Mouse (Mus musculus): Measurements from ENCODE around the gene Slc51a. TPM values are rescaled to one million over a fixed set of nuclear protein-coding genes. Genes with fewer than 3 reads are reported as not detected.
A peak's percentile ranks its signal among the peaks of the same experiment; 100 is the strongest.
"Not testable (repeated sequence)": the region's sequence is repeated elsewhere in the genome, so short reads cannot be mapped to it uniquely, and the experiment has no call there.

Slc51a gene
- polyA plus RNA-seq, 1 experiment from 2014 or later: 0.18 TPM

DNA sequence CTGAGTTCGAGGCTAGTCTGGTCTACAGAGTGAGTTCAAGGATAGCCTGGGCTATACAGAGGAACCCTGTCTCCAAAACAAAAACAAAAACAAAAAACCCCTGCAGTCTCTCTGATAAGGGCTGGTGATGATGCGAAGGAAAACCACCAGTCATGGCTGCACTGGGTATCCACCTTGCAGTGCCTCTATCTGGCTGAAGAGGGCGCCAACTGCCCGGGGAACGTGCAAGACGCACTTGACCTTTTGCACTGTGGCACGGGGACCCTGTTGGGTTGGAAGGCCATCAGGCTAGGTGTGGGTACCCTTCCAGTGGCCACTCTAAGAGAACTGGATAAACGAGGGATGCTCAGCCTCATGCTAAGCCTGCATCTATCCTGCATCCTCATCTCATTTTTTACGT, 19.7 kb upstream of the Slc51a start:
- H3K4me2 ChIP-seq (replicated peaks): no peak overlapping the region
- no peaks in the 10 kb centered on the region for H3K9me3 ChIP-seq
- ATAC-seq (ENCODE audit: low FRiP score, low read depth): no peak; the same call in 1 of the 2 replicates
- no peak overlapping the region for H3K27ac ChIP-seq (replicated peaks)
- H3K36me3 ChIP-seq: no peaks in the 10 kb centered on the region
- no peak overlapping the region for H3K9ac ChIP-seq (replicated peaks)
- peaks cover 22% of the 10 kb centered on the region for H3K27me3 ChIP-seq
- no peak overlapping the region for H3K4me3 ChIP-seq
- 20% methylated on average over 9 of the region's 9 CpGs for WGBS
- 0 out of 2 replicates have a peak, but pooled peaks cover 2% of the 10 kb centered on the region for H3K4me1 ChIP-seq

DNA sequence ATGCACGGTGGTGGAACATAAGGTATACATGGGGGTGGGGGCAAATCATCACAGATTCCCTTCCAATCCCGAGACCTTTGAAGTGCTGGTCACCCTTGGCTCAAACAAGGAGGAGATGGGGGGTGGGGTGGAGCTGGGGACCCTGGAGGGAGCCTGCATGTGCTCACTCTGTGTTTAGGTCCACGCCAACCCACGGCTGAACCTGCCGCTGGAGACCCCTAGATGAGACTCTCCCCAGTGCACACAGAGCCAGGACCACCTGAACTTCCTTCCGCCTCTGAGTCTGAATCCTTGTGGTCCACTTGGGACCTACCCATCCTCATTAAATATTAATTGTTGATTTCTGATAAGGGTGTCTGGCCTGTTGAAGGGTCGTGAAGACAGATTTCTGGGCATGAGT, 19.2 kb upstream of the Slc51a start:
- WGBS: 78% methylated on average over 7 of the region's 7 CpGs
- H3K9me3 ChIP-seq: no peaks in the 10 kb centered on the region
- no peak overlapping the region for H3K4me3 ChIP-seq
- peaks cover 22% of the 10 kb centered on the region for H3K27me3 ChIP-seq
- H3K4me2 ChIP-seq (replicated peaks): no peak overlapping the region
- 0 out of 2 replicates have a peak, but pooled peaks cover 2% of the 10 kb centered on the region for H3K4me1 ChIP-seq
- no peaks in the 10 kb centered on the region for H3K36me3 ChIP-seq
- no peak for ATAC-seq (ENCODE audit: low FRiP score, low read depth)
- H3K27ac ChIP-seq (replicated peaks): no peak overlapping the region
- H3K9ac ChIP-seq (replicated peaks): no peak overlapping the region

DNA sequence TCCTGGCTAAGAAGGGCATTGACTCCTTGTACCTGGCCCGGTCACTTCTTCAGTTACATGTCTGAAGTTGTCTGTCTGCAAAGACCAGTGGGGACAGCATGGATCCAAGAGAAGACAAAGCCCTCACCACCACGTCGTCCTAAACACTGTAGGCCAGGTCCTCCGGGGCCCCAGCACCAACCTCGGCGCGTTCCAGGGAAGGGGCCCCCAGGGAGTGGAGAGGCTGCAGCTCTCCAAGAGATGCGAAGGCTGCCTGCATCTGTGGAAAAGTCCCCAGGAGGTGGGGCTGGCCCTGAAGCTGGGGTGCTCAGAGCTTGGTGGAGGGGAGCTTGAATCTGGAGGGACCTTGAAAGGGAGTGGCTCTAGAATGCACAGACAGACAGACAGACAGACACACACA, 18.6 kb upstream of the Slc51a start:
- 77% methylated on average over 8 of the region's 8 CpGs for WGBS
- ATAC-seq (ENCODE audit: low FRiP score, low read depth): no peak
- Histone ChIP-seq H3K4me2 (replicated peaks) (no peak overlapping the region), H3K36me3 (no peaks in the 10 kb centered on the region), H3K27ac (replicated peaks) (no peak overlapping the region), H3K9me3 (no peaks in the 10 kb centered on the region), H3K4me1 (0 out of 2 replicates have a peak, but pooled peaks cover 2% of the 10 kb centered on the region), H3K4me3 (no peak overlapping the region), H3K9ac (replicated peaks) (no peak overlapping the region), H3K27me3 (peaks cover 20% of the 10 kb centered on the region)

DNA sequence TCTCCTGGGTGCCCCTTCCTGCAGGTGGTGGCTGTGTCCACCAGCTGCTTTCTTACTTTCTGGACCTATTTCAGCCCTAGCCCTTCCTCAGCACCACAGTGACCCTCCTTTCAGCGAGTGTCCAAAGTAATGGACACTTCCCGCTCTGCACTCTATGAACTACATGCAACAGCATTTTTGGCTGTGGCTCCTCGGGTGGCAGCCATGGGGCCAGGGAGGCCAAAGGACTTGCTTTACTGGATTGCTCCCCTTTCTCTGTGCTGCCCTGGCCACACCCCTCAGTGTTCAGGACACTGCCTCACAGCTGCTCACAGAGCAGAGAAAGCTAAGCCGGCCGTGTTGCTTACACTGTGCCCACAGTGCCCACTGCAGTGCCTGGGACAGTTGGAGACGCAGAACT, 16.0 kb upstream of the Slc51a start:
- Histone ChIP-seq H3K9ac (replicated peaks) (0 out of 2 replicates have a peak overlapping the region, but pooled peaks have one; percentile 6), H3K36me3 (no peaks in the 10 kb centered on the region), H3K27me3 (peaks cover 21% of the 10 kb centered on the region), H3K4me3 (no peak overlapping the region), H3K4me2 (replicated peaks) (no peak overlapping the region), H3K4me1 (peaks cover 8% of the 10 kb centered on the region; the same call in 1 of the 2 replicates), H3K9me3 (no peaks in the 10 kb centered on the region), H3K27ac (replicated peaks) (no peak overlapping the region)
- WGBS: 72% methylated on average over 6 of the region's 6 CpGs
- no peak for ATAC-seq (ENCODE audit: low FRiP score, low read depth)

DNA sequence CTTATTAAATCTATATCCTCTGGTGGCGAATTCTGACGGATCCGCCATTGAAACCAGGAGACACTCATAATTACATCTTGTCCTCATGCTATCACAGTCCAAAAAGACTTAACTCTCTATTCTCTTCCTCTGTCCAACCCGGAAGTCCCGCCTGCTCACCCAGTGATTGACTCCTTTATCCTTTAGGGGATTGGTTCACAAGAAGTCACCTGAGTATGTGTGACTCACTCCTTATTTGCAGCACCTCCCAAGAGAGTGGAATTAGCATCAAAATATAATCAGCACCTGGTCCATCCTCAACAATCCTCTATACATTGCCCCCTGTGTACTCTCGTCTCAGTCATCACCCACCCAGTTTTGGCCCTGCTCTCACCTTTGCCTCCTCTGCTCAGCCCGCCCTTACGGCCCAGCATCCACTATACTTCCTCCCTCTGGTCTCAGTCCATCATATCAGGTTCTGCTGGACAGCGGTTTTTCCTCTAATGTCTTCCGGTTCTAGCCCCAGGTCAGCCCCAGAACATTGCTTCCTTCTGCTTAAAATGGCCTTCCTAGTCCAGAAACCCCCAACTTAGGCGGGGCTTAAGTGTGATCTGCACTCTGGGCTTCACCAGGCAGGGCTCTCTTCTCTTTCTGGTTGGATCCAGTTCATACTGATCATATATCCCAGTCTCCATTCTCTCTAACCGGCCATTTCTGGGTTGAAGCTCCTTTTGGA, 15.1 kb upstream of the Slc51a start:
- Histone ChIP-seq H3K9ac (replicated peaks) (no peak overlapping the region), H3K9me3 (no peaks in the 10 kb centered on the region), H3K4me2 (replicated peaks) (no peak overlapping the region), H3K4me1 (peaks cover 8% of the 10 kb centered on the region; the same call in 1 of the 2 replicates), H3K4me3 (no peak overlapping the region), H3K27ac (replicated peaks) (no peak overlapping the region), H3K36me3 (no peaks in the 10 kb centered on the region), H3K27me3 (peaks cover 21% of the 10 kb centered on the region)
- ATAC-seq (ENCODE audit: low FRiP score, low read depth): no peak
- WGBS: 89% methylated on average over 12 of the region's 12 CpGs

DNA sequence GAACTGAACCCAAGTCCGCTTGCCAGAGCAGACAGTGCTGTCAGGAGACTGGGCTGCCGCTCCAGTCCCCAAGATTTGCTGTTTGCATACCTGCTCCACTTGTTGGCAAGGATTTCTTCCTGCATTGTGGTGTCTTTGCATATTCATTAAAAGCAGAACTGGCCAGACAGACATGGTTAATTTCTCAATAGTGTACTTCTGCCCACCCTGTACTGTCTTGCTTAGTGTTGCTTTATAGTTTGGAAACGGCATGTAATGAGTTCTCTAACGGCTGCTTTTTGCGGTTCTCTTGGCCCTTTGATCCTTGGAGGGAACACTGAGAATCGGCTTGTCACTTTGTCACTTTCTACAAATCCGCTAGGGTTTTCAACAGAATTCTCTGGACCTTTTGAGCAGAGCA, 13.8 kb upstream of the Slc51a start:
- no peaks in the 10 kb centered on the region for H3K36me3 ChIP-seq
- H3K4me3 ChIP-seq: no peak overlapping the region
- H3K27ac ChIP-seq (replicated peaks): no peak overlapping the region
- no peak overlapping the region for H3K9ac ChIP-seq (replicated peaks)
- peaks cover 7% of the 10 kb centered on the region; the same call in 1 of the 2 replicates for H3K4me1 ChIP-seq
- no peak for ATAC-seq (ENCODE audit: low FRiP score, low read depth)
- WGBS: 81% methylated on average over 7 of the region's 7 CpGs
- no peaks in the 10 kb centered on the region for H3K9me3 ChIP-seq
- no peak overlapping the region for H3K4me2 ChIP-seq (replicated peaks)
- H3K27me3 ChIP-seq: peaks cover 21% of the 10 kb centered on the region

DNA sequence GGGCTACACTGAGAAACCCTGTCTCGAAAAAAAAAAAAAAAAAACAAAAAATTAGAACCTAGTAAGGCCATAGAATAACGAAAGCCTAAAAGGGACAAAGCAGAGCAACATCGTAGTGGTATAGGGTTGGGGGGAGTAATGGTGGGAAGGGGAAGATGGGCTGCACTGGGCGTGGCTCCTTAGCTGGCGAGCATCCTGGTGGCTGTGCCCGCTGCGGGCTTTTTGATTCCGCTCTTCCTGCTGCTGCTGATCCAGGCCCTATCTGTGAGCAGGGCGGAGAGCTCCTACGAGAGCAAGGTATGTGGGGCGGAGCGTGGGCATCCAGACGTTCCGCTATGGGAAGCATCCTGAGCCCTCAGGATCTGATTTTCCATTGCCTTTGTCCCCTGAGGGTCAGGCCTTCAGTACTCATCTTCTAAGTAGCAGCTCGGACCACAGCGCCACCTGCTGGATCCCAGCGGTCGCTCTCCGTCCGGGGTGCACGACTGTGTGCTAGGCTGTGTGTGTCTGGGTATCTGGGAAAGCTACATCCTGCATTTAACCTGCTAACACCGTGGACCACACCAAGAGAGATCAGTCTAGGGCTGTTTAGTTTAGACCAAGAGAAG, 11.9 kb upstream of the Slc51a start:
- H3K27ac ChIP-seq (replicated peaks): no peak overlapping the region
- H3K9me3 ChIP-seq: no peaks in the 10 kb centered on the region
- peak overlapping the region; percentile 55 for H3K4me2 ChIP-seq (replicated peaks)

DNA sequence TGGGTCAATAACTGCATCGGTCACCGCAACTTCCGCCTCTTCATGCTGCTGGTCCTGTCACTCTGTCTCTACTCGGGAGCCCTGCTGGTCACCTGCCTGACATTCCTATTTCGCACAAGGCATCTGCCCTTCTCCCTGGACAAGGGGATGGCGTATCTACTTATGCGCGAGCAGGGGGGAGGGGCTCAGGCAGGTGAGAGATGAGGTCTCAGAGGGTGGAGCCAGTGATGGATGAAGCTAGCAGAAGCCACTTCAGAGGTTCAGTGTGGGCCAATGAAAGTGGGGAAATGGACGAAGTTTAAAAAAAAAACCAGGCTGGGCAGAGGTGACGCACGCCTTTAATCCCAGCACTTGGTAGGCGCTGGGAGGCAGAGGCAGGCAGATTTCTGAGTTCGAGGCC, 11.3 kb upstream of the Slc51a start:
- peaks cover 13% of the 10 kb centered on the region for H3K27me3 ChIP-seq
- no peaks in the 10 kb centered on the region for H3K36me3 ChIP-seq
- WGBS: 68% methylated on average over 13 of the region's 13 CpGs
- peak overlapping the region; percentile 55; the same call in 1 of the 2 replicates for H3K4me2 ChIP-seq (replicated peaks)
- no peaks in the 10 kb centered on the region for H3K9me3 ChIP-seq
- no peak overlapping the region for H3K4me3 ChIP-seq
- H3K9ac ChIP-seq (replicated peaks): no peak overlapping the region
- no peak for ATAC-seq (ENCODE audit: low FRiP score, low read depth)
- no peak overlapping the region for H3K27ac ChIP-seq (replicated peaks)
- peaks cover 7% of the 10 kb centered on the region; the same call in 1 of the 2 replicates for H3K4me1 ChIP-seq

More for the DNA sequence above, 11.9 kb upstream of the Slc51a start:
- H3K36me3 ChIP-seq: no peaks in the 10 kb centered on the region
- peaks cover 7% of the 10 kb centered on the region; the same call in 1 of the 2 replicates for H3K4me1 ChIP-seq
- H3K9ac ChIP-seq (replicated peaks): peak overlapping the region; percentile 53; the same call in 1 of the 2 replicates
- H3K27me3 ChIP-seq: peaks cover 13% of the 10 kb centered on the region
- H3K4me3 ChIP-seq: peak overlapping the region; percentile 38
- WGBS: 11% methylated on average over 22 of the region's 22 CpGs
- ATAC-seq (ENCODE audit: low FRiP score, low read depth): peak; percentile 92

DNA sequence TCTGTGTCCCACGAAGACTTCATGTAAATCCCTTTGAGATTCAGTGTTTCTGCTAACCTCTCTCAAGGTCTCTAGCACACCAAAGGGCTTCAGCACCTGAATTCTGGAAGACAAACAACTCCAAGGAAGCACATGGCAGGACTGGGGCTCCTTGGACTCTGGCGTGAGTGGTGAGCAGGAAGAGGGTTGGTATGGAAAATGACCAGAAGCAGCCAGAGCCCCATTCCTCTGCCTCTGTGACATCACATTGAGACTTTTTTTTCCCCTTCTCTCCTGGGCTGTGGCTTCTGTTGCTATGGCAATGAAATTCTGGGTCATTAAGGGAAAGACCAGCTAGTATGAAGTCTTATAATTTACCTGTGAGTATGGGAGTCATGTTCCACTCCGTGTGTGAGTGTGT, 8.3 kb upstream of the Slc51a start, which contains the start of gene Zdhhc19:
Gene Zdhhc19, plus strand, starts transcription at position 301 of the 400 bp plus-strand sequence.
- H3K9me3 ChIP-seq: no peaks in the 10 kb centered on the region
- H3K4me3 ChIP-seq: no peak within 1 kb of the TSS
- H3K36me3 ChIP-seq: no peaks in the 10 kb centered on the region
- peaks cover 8% of the 10 kb centered on the region; the same call in 1 of the 2 replicates for H3K27me3 ChIP-seq
- H3K4me2 ChIP-seq (replicated peaks): no peak within 1 kb of the TSS
- WGBS: 83% methylated on average over 3 of the region's 3 CpGs
- no peak within 1 kb of the TSS for H3K27ac ChIP-seq (replicated peaks)
- peaks cover 7% of the 10 kb centered on the region; the same call in 1 of the 2 replicates for H3K4me1 ChIP-seq
- no peak for ATAC-seq (ENCODE audit: low FRiP score, low read depth)
- no peak within 1 kb of the TSS for H3K9ac ChIP-seq (replicated peaks)

DNA sequence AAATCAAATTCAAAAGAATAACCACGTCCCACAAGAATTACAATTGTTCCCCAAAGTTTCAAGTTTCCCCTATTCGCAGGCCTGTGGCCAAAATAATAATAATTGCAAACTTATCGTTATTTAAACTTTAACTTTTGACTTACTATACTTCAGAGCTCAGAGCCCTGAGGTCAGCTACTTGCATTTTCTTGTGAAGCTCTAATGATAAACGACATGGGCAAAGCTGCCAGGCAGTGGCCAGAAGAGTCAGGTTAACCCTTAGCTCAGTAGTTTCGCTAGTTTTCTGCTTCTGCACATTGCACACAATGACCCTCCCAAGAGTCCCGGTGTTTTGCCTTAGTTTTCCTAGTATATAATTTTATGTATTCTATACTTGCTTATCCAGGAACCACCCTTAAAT, 6.7 kb upstream of the Slc51a start:
- H3K27me3 ChIP-seq; H3K9me3 ChIP-seq; H3K4me2 ChIP-seq (replicated peaks); ATAC-seq (ENCODE audit: low FRiP score, low read depth); H3K27ac ChIP-seq (replicated peaks); H3K4me1 ChIP-seq; H3K36me3 ChIP-seq; H3K9ac ChIP-seq (replicated peaks); H3K4me3 ChIP-seq: not testable (repeated sequence)
- 78% methylated on average over 6 of the region's 6 CpGs for WGBS

DNA sequence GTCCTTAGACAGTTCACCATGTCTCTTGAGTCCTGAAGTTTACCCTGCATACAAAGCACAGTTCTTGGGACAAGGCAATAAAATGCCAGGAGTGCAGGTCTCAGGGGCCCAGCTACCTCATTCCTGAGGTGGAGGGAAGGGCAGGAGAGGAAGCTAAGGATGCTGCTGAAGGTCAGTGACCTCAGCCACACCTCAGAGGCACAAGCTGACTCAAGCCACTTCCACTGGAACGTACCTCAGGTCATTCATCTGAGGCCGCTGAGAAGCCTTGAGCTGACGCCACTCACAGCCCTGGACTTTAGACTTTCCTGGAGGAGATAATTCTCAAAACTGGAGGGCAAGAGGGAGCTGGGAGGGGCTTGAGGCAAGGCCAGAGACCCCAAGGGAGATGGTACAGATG, 1.3 kb upstream of the Slc51a start:
- Histone ChIP-seq H3K4me3 (no peak overlapping the region), H3K27ac (replicated peaks) (no peak overlapping the region), H3K9me3 (no peaks in the 10 kb centered on the region), H3K4me2 (replicated peaks) (no peak overlapping the region), H3K36me3 (no peaks in the 10 kb centered on the region), H3K4me1 (peaks cover 5% of the 10 kb centered on the region), H3K27me3 (no peaks in the 10 kb centered on the region), H3K9ac (replicated peaks) (no peak overlapping the region)
- 94% methylated on average over 3 of the region's 3 CpGs for WGBS
- no peak for ATAC-seq (ENCODE audit: low FRiP score, low read depth)

DNA sequence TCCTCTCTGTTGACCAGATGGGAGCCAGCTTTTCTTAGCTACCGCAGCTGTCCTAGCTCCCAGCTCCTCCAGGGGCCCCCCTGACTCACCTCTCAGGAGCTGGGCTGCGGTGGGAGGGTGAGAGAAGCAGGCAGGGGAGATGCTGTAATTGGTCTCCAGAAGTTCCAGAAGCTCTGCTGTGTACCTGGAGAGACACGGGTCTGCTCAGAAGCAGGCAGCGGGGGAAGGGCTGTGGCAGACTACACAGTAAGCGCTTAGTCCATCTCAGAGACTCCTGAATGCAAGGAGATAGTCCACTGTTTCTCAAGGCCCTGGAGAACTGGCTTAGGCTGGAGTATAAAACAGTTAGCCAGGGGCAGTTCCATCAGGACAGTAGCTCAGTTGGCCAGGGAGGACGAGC, 1.6 kb downstream of the Slc51a start:
- 83% methylated on average over 6 of the region's 6 CpGs for WGBS
- ATAC-seq (ENCODE audit: low FRiP score, low read depth): no peak
- H3K9me3 ChIP-seq: no peaks in the 10 kb centered on the region

More for the DNA sequence above, 1.6 kb downstream of the Slc51a start:
- Histone ChIP-seq H3K27me3 (no peaks in the 10 kb centered on the region), H3K4me3 (no peak overlapping the region), H3K4me1 (peaks cover 5% of the 10 kb centered on the region), H3K36me3 (no peaks in the 10 kb centered on the region), H3K4me2 (replicated peaks) (no peak overlapping the region), H3K9ac (replicated peaks) (no peak overlapping the region), H3K27ac (replicated peaks) (no peak overlapping the region)

Measured in midbrain, embryonic 12.5 days (tissue).